7 mouse cellular contexts compared by ENCODE assay signal in genomic region chr7:74369657-74370056, GRCm38 (mm10).
DNase-seq lines count a peak whose midpoint lies in the region; ATAC-seq and TF ChIP-seq lines count a peak whose summit lies in the region.

No protein-coding gene starts in this region.

- WGBS in intestine, postnatal 0 days, result 71% methylated on average over 4 of the region's 4 CpGs
- 66% methylated on average over 4 of the region's 4 CpGs for WGBS in intestine, embryonic 15.5 days
- WGBS in liver, postnatal 0 days (ENCODE audit: insufficient replicate concordance), result 66% methylated on average over 4 of the region's 4 CpGs

- no peak overlapping the region for H3K4me3 ChIP-seq in intestine, postnatal 0 days (ENCODE audit: low read depth, low read length)
- H3K4me3 ChIP-seq in intestine, embryonic 15.5 days (replicated peaks), result no peak overlapping the region
- no peak overlapping the region for H3K4me3 ChIP-seq in E14TG2a.4 (replicated peaks; ENCODE audit: low read length)
- no peak overlapping the region for H3K4me3 ChIP-seq in liver, postnatal 0 days (ENCODE audit: low read depth, low read length)

- ATAC-seq in intestine, postnatal 0 days, result no peak
- no peak for ATAC-seq in intestine, embryonic 15.5 days
- no peak for ATAC-seq in liver, postnatal 0 days

- H3K9ac ChIP-seq in intestine, postnatal 0 days (ENCODE audit: low read depth, low read length), result no peak overlapping the region
- no peak overlapping the region for H3K9ac ChIP-seq in intestine, embryonic 15.5 days
- no peak overlapping the region for H3K9ac ChIP-seq in liver, postnatal 0 days (replicated peaks)

- no peak overlapping the region for H3K27ac ChIP-seq in intestine, postnatal 0 days (ENCODE audit: low read depth, low read length)
- H3K27ac ChIP-seq in intestine, embryonic 15.5 days, result no peak overlapping the region
- no peak overlapping the region for H3K27ac ChIP-seq in liver, postnatal 0 days (ENCODE audit: low read depth)

- no peaks in the 10 kb centered on the region for H3K36me3 ChIP-seq in intestine, postnatal 0 days (ENCODE audit: control insufficient read depth, insufficient read depth)
- H3K36me3 ChIP-seq in intestine, embryonic 15.5 days, result no peaks in the 10 kb centered on the region
- H3K36me3 ChIP-seq in E14TG2a.4 (ENCODE audit: insufficient read depth, low read length), result no peaks in the 10 kb centered on the region
- no peaks in the 10 kb centered on the region for H3K36me3 ChIP-seq in liver, postnatal 0 days (replicated peaks; ENCODE audit: insufficient read depth, low read length)

- no peak for TF ChIP-seq EP300 in liver, postnatal 0 days (IDR thresholded peaks at IDR 0.05; ENCODE audit: low read depth)

- no peaks in the 10 kb centered on the region for H3K9me3 ChIP-seq in intestine, postnatal 0 days (ENCODE audit: control insufficient read depth)
- no peaks in the 10 kb centered on the region for H3K9me3 ChIP-seq in intestine, embryonic 15.5 days
- H3K9me3 ChIP-seq in E14TG2a.4 (ENCODE audit: low read length), result no peaks in the 10 kb centered on the region
- no peaks in the 10 kb centered on the region for H3K9me3 ChIP-seq in liver, postnatal 0 days (ENCODE audit: low read length)

- peak; percentile 65 for TF ChIP-seq CTCF in intestine, postnatal 0 days (IDR thresholded peaks at IDR 0.05; ENCODE audit: low read depth)
- peak; percentile 35 for TF ChIP-seq CTCF in E14TG2a.4 (conservative IDR thresholded peaks at IDR 0.05; ENCODE audit: low read length)
- peak; percentile 49 for TF ChIP-seq CTCF in liver, postnatal 0 days (IDR thresholded peaks at IDR 0.05; ENCODE audit: low read depth)

- H3K4me2 ChIP-seq in intestine, postnatal 0 days (replicated peaks; ENCODE audit: low read depth), result no peak overlapping the region
- H3K4me2 ChIP-seq in intestine, embryonic 15.5 days (replicated peaks), result no peak overlapping the region
- no peak overlapping the region for H3K4me2 ChIP-seq in liver, postnatal 0 days (ENCODE audit: low read depth, low read length)

- H3K4me1 ChIP-seq in intestine, postnatal 0 days (replicated peaks; ENCODE audit: control insufficient read depth, insufficient read depth, low read length), result no peaks in the 10 kb centered on the region
- no peaks in the 10 kb centered on the region for H3K4me1 ChIP-seq in intestine, embryonic 15.5 days (replicated peaks)
- H3K4me1 ChIP-seq in E14TG2a.4 (replicated peaks; ENCODE audit: low read depth, low read length), result no peaks in the 10 kb centered on the region
- H3K4me1 ChIP-seq in liver, postnatal 0 days (ENCODE audit: insufficient read depth), result no peaks in the 10 kb centered on the region

- peak; percentile 63 for DNase-seq in R1 (ENCODE audit: low read depth, low spot score)
- DNase-seq in liver, postnatal 0 days, result peak; percentile 31
- no peak for DNase-seq in urinary bladder, postnatal 36 days (ENCODE audit: low spot score in 2 of 2)
- no peak for DNase-seq in spleen, adult 12 weeks (ENCODE audit: low spot score)

- no peaks in the 10 kb centered on the region for H3K27me3 ChIP-seq in intestine, postnatal 0 days (replicated peaks; ENCODE audit: control insufficient read depth, insufficient read depth, low read length)
- H3K27me3 ChIP-seq in intestine, embryonic 15.5 days (replicated peaks), result no peaks in the 10 kb centered on the region
- no peaks in the 10 kb centered on the region; the same call in 1 of the 2 replicates for H3K27me3 ChIP-seq in E14TG2a.4 (ENCODE audit: insufficient read depth, low read length)
- no peaks in the 10 kb centered on the region for H3K27me3 ChIP-seq in liver, postnatal 0 days (ENCODE audit: insufficient read depth, low read length)

Comparison
In these comparisons a context has a peak if more than half of its experiments do, and no peak if none do; other contexts are left out.
1. DNase-seq: peak in R1 (single experiment) and liver, postnatal 0 days (single experiment); none in urinary bladder, postnatal 36 days (0 of 2) and spleen, adult 12 weeks (single experiment).
2. Peak in every context shown above with its lines, with median percentiles within 50 percentile points of each other: CTCF ChIP-seq.